Mouse (Mus musculus): Measurements from ENCODE around the gene Tmem63a.

DNA sequence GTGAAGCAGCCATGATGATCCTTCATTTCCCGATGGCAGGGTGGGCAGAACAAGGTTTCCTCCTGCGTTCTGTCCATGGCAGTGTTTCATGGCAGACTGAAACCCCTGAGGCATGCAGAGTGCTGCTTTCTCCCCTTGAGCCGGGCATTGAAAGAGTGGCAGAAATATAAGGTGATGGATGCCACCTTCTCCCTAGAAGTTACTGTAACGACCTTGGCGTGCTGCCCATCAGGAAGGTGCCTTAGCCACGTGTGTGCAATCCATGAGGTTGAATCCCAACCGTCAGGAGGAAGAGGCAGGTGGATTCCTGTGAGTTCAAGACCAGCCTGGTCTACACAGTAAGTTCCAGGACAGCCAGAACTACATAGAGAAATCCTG, 79.3 kb downstream of the Tmem63a start:
- no peak for TF ChIP-seq MAX (IDR thresholded peaks at IDR 0.05)
- TF ChIP-seq CTCF (IDR thresholded peaks at IDR 0.05; ENCODE audit: control insufficient read depth, insufficient read depth, insufficient read length): no peak
- no peak for TF ChIP-seq CEBPB (IDR thresholded peaks at IDR 0.05; ENCODE audit: low read depth)
- no peak for TF ChIP-seq USF1 (IDR thresholded peaks at IDR 0.05; ENCODE audit: low read depth)
- TF ChIP-seq MYOG (IDR thresholded peaks at IDR 0.05; ENCODE audit: control insufficient read depth, extremely low read depth, insufficient read length): no peak
- TF ChIP-seq MYOD1 (IDR thresholded peaks at IDR 0.05; ENCODE audit: control insufficient read depth, insufficient read length, low read depth): no peak

Measured in C2C12 (cell line).